Mouse (Mus musculus): ENCODE results near the gene Uqcc3.
"Not testable (repeated sequence)": the region's sequence is repeated elsewhere in the genome, so short reads cannot be mapped to it uniquely, and the experiment has no call there.

The Uqcc3 gene

GRCm38 (mm10) chr19:8880311-8881033 is at the start of gene Uqcc3:
Uqcc3 (minus strand) TSS chr19:8880923.
- DNase-seq, result peak; percentile 93

- DNase-seq, result no peak
Observed at GRCm38 (mm10) chr19:8930117-8930516, 49.4 kb upstream of the Uqcc3 start.

- peak; percentile 85 for DNase-seq
Observed at GRCm38 (mm10) chr19:8929224-8930088, 48.7 kb upstream of the Uqcc3 start, which contains the start of the genes Rom1 and Eml3. Rom1 (minus strand) TSS chr19:8929356. Eml3 (plus strand) TSS chr19:8929552.

- DNase-seq, result peak; percentile 76 to 83
Observed at GRCm38 (mm10) chr19:8928689-8929223, 48.0 kb upstream of the Uqcc3 start.

- no peak for DNase-seq
Observed at GRCm38 (mm10) chr19:8927891-8928525, 47.3 kb upstream of the Uqcc3 start.

GRCm38 (mm10) chr19:8926766-8927165 is 46.0 kb upstream of the Uqcc3 start:
- DNase-seq, result no peak

- peak in 1 of 2 experiments; percentile 18 for DNase-seq
Observed at GRCm38 (mm10) chr19:8921741-8922140, 41.0 kb upstream of the Uqcc3 start.

- DNase-seq, result peak in 1 of 2 experiments; percentile 31
Observed at GRCm38 (mm10) chr19:8920836-8921291, 40.1 kb upstream of the Uqcc3 start.

GRCm38 (mm10) chr19:8920073-8920736 is 39.5 kb upstream of the Uqcc3 start, which contains the start of gene B3gat3:
B3gat3 (plus strand) TSS chr19:8920374.
- peak; percentile 96 to 97 for DNase-seq

- DNase-seq, result no peak
Observed at GRCm38 (mm10) chr19:8919684-8920072, 39.0 kb upstream of the Uqcc3 start.

GRCm38 (mm10) chr19:8919000-8919399 is 38.3 kb upstream of the Uqcc3 start:
- DNase-seq, result no peak

- no peak for DNase-seq
Observed at GRCm38 (mm10) chr19:8914212-8914611, 33.5 kb upstream of the Uqcc3 start.

- no peak for DNase-seq
Observed at GRCm38 (mm10) chr19:8911810-8912209, 31.1 kb upstream of the Uqcc3 start.

- no peak for DNase-seq
Observed at GRCm38 (mm10) chr19:8908531-8908930, 27.8 kb upstream of the Uqcc3 start.

GRCm38 (mm10) chr19:8903412-8903811 is 22.7 kb upstream of the Uqcc3 start:
- DNase-seq, result no peak

- no peak for DNase-seq
Observed at GRCm38 (mm10) chr19:8899079-8899478, 18.4 kb upstream of the Uqcc3 start.

GRCm38 (mm10) chr19:8898576-8898975 is 17.9 kb upstream of the Uqcc3 start:
- DNase-seq, result no peak

- peak; percentile 95 to 97 for DNase-seq
Observed at GRCm38 (mm10) chr19:8897865-8898495, 17.3 kb upstream of the Uqcc3 start, which contains the start of gene Ganab. Ganab (plus strand) TSS chr19:8898071.

- DNase-seq, result peak; percentile 69
Observed at GRCm38 (mm10) chr19:8897211-8897864, 16.6 kb upstream of the Uqcc3 start.

- DNase-seq, result not testable (repeated sequence)
Observed at GRCm38 (mm10) chr19:8896231-8896630, 15.5 kb upstream of the Uqcc3 start.

- DNase-seq, result peak; percentile 24 to 25
Observed at GRCm38 (mm10) chr19:8895397-8895960, 14.8 kb upstream of the Uqcc3 start.

All from cerebellum, postnatal 10 days (tissue).